Mouse (Mus musculus): ENCODE results near the gene Ostf1. TPM values are rescaled to one million over a fixed set of nuclear protein-coding genes. Genes with fewer than 3 reads are reported as not detected.

Ostf1 gene
- total RNA-seq, 2 experiments from 2014 or later: 20.6 to 21.6 TPM

- DNase-seq: no peak
- intact Hi-C loops (cut with DNase I): no loop called here
- H3K4me3 ChIP-seq: no peak overlapping the region
- TF ChIP-seq CTCF (IDR thresholded peaks at IDR 0.05): no peak
- H3K27ac ChIP-seq: no peak overlapping the region
Observed at GRCm38 (mm10) chr19:18573907-18574306, 57.7 kb downstream of the Ostf1 start.

DNA sequence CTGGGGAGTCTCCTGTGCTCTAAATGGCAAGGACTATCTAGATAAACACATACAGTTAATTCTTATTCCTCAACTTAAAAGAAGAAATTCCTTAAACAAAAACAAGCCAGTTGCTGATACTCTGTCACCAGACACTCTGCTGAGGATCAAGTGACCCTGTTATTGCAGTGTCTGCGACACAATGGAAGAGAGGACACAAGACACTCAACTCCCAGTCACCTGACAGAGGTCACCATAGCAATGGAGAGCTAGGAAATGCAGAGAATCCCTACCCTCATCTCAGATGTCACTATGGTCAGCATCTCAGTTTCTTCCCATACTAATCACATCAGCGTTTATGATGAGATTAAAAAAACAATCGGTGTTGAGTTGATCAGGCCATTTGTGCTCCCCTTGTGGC is 58.2 kb downstream of the Ostf1 start:
- DNase-seq: no peak
- H3K4me3 ChIP-seq: no peak overlapping the region
- intact Hi-C loops (cut with DNase I): no loop called here
- no peak overlapping the region for H3K27ac ChIP-seq
- TF ChIP-seq CTCF (IDR thresholded peaks at IDR 0.05): no peak

DNA sequence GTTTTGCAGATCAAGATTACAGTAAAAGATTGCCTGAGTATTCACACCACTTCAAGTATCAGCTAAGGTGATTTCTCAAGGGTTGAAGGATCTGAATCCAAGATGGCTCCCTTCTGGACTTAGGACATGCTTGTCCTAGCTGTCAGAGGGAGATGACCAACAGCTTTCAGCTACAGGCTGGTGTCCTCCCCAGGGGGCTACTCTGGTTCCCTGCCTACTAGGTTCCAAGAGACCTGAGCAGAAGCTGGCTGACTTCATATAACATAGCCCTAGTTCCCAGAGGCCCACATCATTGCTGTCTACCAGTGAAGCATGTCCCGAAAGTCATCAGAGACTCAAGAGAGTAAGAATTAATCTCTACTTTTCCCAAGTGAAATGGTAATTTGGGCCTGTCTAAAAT is 62.1 kb downstream of the Ostf1 start:
- no peak for DNase-seq
- no peak overlapping the region for H3K27ac ChIP-seq
- TF ChIP-seq CTCF (IDR thresholded peaks at IDR 0.05): no peak
- no peak overlapping the region for H3K4me3 ChIP-seq
- intact Hi-C loops (cut with DNase I): no loop called here

DNA sequence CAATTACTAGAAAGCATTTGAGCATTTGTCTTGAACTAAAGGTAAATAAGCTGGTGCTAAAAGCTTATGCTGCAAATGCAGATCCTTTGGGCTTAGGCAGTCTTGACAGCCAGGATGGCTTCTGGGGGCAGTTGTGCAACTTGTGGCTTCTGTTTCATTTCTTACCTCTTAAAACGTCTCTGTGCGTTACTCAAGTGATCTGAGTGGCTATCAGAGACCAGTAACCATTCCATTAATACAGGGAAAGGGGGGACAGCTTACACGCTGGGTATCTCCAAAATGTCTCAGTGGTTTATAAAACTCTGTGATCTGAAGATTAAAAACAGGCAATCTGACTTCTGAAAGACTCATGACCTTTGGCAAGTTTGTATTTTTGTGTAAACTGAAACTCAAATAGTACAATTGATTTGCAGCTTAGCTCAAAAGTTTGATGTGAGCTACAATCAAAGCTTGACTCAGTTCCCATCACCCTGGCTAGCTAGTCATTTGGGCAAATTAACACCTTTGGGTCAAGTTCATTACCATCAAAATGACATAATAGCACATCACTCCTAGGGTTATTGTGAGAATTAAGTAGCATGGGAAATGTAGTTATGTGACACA is 62.7 kb downstream of the Ostf1 start:
- intact Hi-C loops (cut with DNase I): no loop called here
- no peak for TF ChIP-seq CTCF (IDR thresholded peaks at IDR 0.05)
- Histone ChIP-seq H3K4me3 (no peak overlapping the region), H3K27ac (no peak overlapping the region)
- DNase-seq: no peak

DNA sequence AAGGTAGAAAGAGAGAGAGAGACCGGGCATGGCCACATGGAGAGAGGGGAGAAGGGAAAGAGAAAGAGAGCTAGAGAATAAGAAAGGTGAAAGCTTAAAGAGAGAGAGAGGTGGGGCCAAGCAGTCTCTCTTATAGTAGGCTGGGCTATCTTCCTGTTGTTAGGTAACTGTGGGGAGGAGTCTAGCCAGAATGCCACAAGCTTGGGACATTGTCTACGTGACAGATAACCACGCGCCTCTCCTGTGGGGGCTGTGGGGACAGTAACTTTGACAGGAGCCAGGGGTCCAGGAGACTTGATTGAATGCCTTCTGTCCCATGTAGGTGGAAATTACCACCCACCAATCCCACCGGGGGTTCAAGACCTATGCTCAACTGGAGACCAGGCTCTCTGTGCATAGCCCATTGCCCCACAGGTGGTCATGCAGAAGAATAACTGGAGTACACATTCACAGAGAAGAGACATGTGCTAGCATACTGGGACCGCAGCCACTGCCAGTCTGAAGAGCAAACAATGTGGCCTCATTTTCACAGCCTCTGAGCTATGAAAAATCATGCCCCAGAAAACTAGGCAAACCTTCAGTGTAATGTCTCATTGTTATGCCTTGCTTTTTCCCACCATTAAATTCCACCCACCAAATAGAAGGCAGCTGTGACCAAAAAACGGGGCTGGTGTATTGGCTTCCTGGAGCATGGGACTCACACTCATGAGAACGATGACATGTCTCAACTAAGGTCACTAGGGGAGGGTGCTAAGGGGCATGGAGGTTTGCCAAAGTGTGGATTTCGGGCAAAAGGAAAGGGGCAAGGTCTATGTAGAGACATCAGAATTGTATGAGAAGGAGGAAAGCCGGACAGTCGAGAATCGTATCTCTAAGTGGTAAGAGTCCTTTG is 63.4 kb downstream of the Ostf1 start:
- H3K27ac ChIP-seq: no peak overlapping the region
- no peak for DNase-seq
- intact Hi-C loops (cut with DNase I): no loop called here
- no peak for TF ChIP-seq CTCF (IDR thresholded peaks at IDR 0.05)
- H3K4me3 ChIP-seq: no peak overlapping the region

GRCm38 (mm10) chr19:18567501-18567900 is 64.1 kb downstream of the Ostf1 start:
- Histone ChIP-seq H3K4me3 (no peak overlapping the region), H3K27ac (no peak overlapping the region)
- DNase-seq: no peak
- intact Hi-C loops (cut with DNase I): no loop called here
- TF ChIP-seq CTCF (IDR thresholded peaks at IDR 0.05): no peak

DNA sequence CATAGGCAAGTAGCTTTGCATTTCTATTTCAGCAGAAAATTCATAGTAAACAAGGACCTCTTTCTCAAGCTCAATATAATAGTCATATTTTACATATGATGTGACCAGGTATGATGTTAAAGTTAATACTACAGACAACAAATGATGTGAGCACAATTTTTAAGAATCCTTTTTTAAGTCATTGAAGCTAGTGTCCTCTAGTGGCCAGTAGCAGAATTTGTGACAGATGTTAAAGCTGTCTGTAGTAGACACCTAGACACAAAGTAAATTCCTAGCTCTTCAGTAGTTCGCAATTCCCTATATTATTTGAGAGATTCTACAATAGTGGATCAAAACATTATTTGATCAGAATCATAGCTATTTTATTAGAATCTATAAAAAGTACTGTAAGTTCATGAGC is 73.9 kb downstream of the Ostf1 start:
- Histone ChIP-seq H3K4me3 (no peak overlapping the region), H3K27ac (no peak overlapping the region)
- intact Hi-C loops (cut with DNase I): no loop called here
- peak; percentile 59 for TF ChIP-seq CTCF (IDR thresholded peaks at IDR 0.05)
- no peak for DNase-seq

DNA sequence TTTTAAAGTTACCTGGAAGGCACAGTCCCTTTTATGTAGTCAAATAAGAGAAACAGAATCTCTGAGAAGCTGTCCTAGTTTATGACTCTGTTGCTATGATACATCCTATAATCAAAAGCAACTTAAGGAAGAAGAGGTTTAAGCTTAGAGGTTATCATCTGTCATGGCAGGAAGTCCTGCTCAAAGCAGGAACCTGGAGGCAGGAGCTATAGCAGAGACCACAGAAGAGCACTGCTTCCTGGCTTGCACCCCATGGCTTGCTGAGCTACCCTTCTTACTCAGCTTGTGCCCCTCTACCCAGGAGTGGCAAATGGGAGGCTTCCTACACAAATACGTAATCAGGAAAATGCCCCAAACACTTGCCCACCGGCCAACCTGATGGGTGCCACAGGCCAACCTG is 76.0 kb downstream of the Ostf1 start:
- Histone ChIP-seq H3K27ac (no peak overlapping the region), H3K4me3 (no peak overlapping the region)
- intact Hi-C loops (cut with DNase I): no loop called here
- TF ChIP-seq CTCF (IDR thresholded peaks at IDR 0.05): no peak
- no peak for DNase-seq

- TF ChIP-seq CTCF (IDR thresholded peaks at IDR 0.05): peak; percentile 82
- intact Hi-C loops (cut with DNase I): loop anchor here (5.0 to 10.0 kb wide), 2 partner anchors 1084 to 1426 kb away; no protein-coding TSS in a partner anchor
- no peak overlapping the region for H3K4me3 ChIP-seq
- no peak overlapping the region for H3K27ac ChIP-seq
- peak; percentile 34 for DNase-seq
Observed at GRCm38 (mm10) chr19:18548668-18549067, 83.0 kb downstream of the Ostf1 start.

Other genes starting within 250 kb of the Ostf1 start
- gene Nmrk1, start 127 bp upstream of the Ostf1 start, total RNA-seq (2021): 1 to 10 TPM; 2.8 to 3.3 TPM
- 100 to 1,000 TPM; 130 to 135 TPM for gene Carnmt1, start 38.9 kb upstream of the Ostf1 start, total RNA-seq (2021)
- 1 to 10 TPM; 3.4 to 3.7 TPM for gene D030056L22Rik, start 81.4 kb upstream of the Ostf1 start, total RNA-seq (2021)
- under 1 TPM in 1 of 2 experiments, not detected in 1; 0.06 TPM for gene Trpm6, start 118.2 kb upstream of the Ostf1 start, total RNA-seq (2021)

Data from gastrocnemius, adult 2 months (tissue).